Mouse (Mus musculus) brain, embryonic 14.5 days (tissue): ENCODE measurements at regions not wholly inside any gene's neighbourhood (a gene's known extent, or its start where the extent isn't known, plus 50 kb on each side); places are given as distances from the start of the nearest gene placed in this dataset.

ENCODE experiments used
- DNase-seq: peaks from one replicate; pipeline ENCODE4 v3.0.0-alpha.2; 2011; ENCODE audit warnings: low read depth
- CTCF ChIP-seq: fragments of 200-500 bp; IDR thresholded peaks from 2 replicates; pipeline ENCODE4 v1.5.1; 2012; ENCODE audit warnings: inconsistent platforms, mild to moderate bottlenecking, moderate library complexity, borderline replicate concordance; ENCODE audit not compliant: insufficient read depth, insufficient read length; ENCODE audit errors: extremely low read depth
- POLR2A ChIP-seq: fragments of 200-500 bp; IDR thresholded peaks from 2 replicates; pipeline ENCODE4 v1.6.1; 2012; ENCODE audit warnings: mild to moderate bottlenecking, inconsistent platforms, borderline replicate concordance; ENCODE audit not compliant: poor library complexity, insufficient read depth, insufficient read length, severe bottlenecking; ENCODE audit errors: extremely low read depth

GRCm38 (mm10) chr1:143540701-143541100 lies 99.8 kb upstream of the B3galt2 start:
- TF ChIP-seq POLR2A (no peak), CTCF (no peak)
- peak; percentile 41 for DNase-seq
